Mouse (Mus musculus) CH12.LX (cell line): ENCODE measurements at regions not wholly inside any gene's neighbourhood (a gene's known extent, or its start where the extent isn't known, plus 50 kb on each side); places are given as distances from the start of the nearest gene placed in this dataset.

Source experiments
- DNase-seq: peaks from one replicate; pipeline ENCODE4 v3.0.0-alpha.2; 2013; ENCODE audit errors: extremely low read depth
- H3K27ac ChIP-seq: 2 replicates; pipeline ENCODE4 v1.5.1; 2012; ENCODE audit warnings: low read depth, mild to moderate bottlenecking, control low read depth, moderate library complexity; ENCODE audit not compliant: insufficient read depth
- H3K27me3 ChIP-seq: replicated peaks from 2 replicates; pipeline ENCODE3; 2012; ENCODE audit warnings: inconsistent platforms
- H3K36me3 ChIP-seq, 2 experiments: replicated peaks in 1 of 2; 2 replicates each; pipeline versions ENCODE3 to v1.6.1; 2012; ENCODE audit warnings: inconsistent platforms in 1 of 2, low read length in 1 of 2, mild to moderate bottlenecking in 1 of 2, mixed read lengths in 1 of 2, moderate library complexity in 1 of 2; ENCODE audit not compliant: control insufficient read depth in 1 of 2, insufficient read depth in 1 of 2
- H3K4me1 ChIP-seq, 2 experiments: 2 replicates each; pipeline ENCODE4 v1.6.1; 2012; ENCODE audit warnings: inconsistent platforms in 1 of 2, moderate library complexity in 1 of 2; ENCODE audit not compliant: insufficient read depth in 2 of 2, control insufficient read depth in 1 of 2
- H3K4me2 ChIP-seq: 2 replicates; pipeline ENCODE4 v1.6.1; 2012; ENCODE audit warnings: low read depth, mild to moderate bottlenecking, control low read depth; ENCODE audit not compliant: poor library complexity, insufficient read depth, severe bottlenecking
- H3K4me3 ChIP-seq, 3 experiments: fragments of 150-350 bp in 1 of 3; sonication (generic) in 1 of 3; replicated peaks in 1 of 3; 2 replicates each; pipeline versions ENCODE3 to v1.5.1; 2011 to 2012; ENCODE audit warnings: low read depth in 2 of 3, low read length in 2 of 3, mild to moderate bottlenecking in 2 of 3, moderate library complexity in 2 of 3, control low read depth in 1 of 3, improper control_type of control experiment in 1 of 3, inconsistent platforms in 1 of 3, mixed read lengths in 1 of 3; ENCODE audit not compliant: poor library complexity in 1 of 3
- H3K79me2 ChIP-seq: replicated peaks from 2 replicates; pipeline ENCODE4 v1.6.1; 2012; ENCODE audit warnings: mild to moderate bottlenecking, moderate library complexity; ENCODE audit not compliant: control insufficient read depth, poor library complexity, insufficient read depth, severe bottlenecking; ENCODE audit errors: extremely low read depth
- H3K9ac ChIP-seq: 2 replicates; pipeline ENCODE4 v1.6.1; 2012; ENCODE audit warnings: low read depth, mild to moderate bottlenecking, control low read depth, moderate library complexity; ENCODE audit not compliant: insufficient read depth
- H3K9me3 ChIP-seq: replicated peaks from 2 replicates; pipeline ENCODE3; 2012; ENCODE audit warnings: low read length, inconsistent platforms, mixed read lengths
- CTCF ChIP-seq, 2 experiments: IDR thresholded peaks in 1 of 2; conservative IDR thresholded peaks in 1 of 2; 2 replicates each; pipeline ENCODE4 v1.5.1; 2011 to 2012; ENCODE audit warnings: low read depth in 2 of 2, low read length in 2 of 2, improper control_type of control experiment in 1 of 2, inconsistent platforms in 1 of 2, mild to moderate bottlenecking in 1 of 2, moderate library complexity in 1 of 2
- ELF1 ChIP-seq: IDR thresholded peaks from 2 replicates; pipeline ENCODE4 v1.6.1; 2014; ENCODE audit warnings: low read depth, mild to moderate bottlenecking, inconsistent platforms, low read length, improper control_type of control experiment
- EP300 ChIP-seq: IDR thresholded peaks from 2 replicates; pipeline ENCODE4 v1.6.1; 2011; ENCODE audit warnings: low read length, improper control_type of control experiment
- MAFK ChIP-seq: IDR thresholded peaks from 2 replicates; pipeline ENCODE4 v1.6.1; 2011; ENCODE audit warnings: low read length, improper control_type of control experiment; ENCODE audit not compliant: insufficient replicate concordance
- MAX ChIP-seq: IDR thresholded peaks from 2 replicates; pipeline ENCODE4 v1.6.1; 2011; ENCODE audit warnings: low read length, improper control_type of control experiment
- MAZ ChIP-seq: IDR thresholded peaks from 2 replicates; pipeline ENCODE4 v1.6.1; 2012; ENCODE audit warnings: low read depth, mild to moderate bottlenecking, inconsistent platforms, low read length, improper control_type of control experiment, moderate library complexity
- MYC ChIP-seq: IDR thresholded peaks from 2 replicates; pipeline ENCODE4 v1.6.1; 2011; ENCODE audit warnings: low read depth, mild to moderate bottlenecking, improper control_type of control experiment, low read length
- PAX5 ChIP-seq: IDR thresholded peaks from 2 replicates; pipeline ENCODE4 v1.6.1; 2012; ENCODE audit warnings: low read length, inconsistent platforms, mixed read lengths
- TBP ChIP-seq: conservative IDR thresholded peaks from 2 replicates; pipeline ENCODE4 v1.6.1; 2011; ENCODE audit warnings: low read depth, low read length, improper control_type of control experiment
- TCF12 ChIP-seq: IDR thresholded peaks from 2 replicates; pipeline ENCODE4 v1.6.1; 2014; ENCODE audit warnings: low read depth, mild to moderate bottlenecking, inconsistent platforms, low read length, improper control_type of control experiment
- USF1 ChIP-seq: IDR thresholded peaks from 2 replicates; pipeline ENCODE4 v1.6.1; 2014; ENCODE audit warnings: low read depth, mild to moderate bottlenecking, inconsistent platforms, low read length, improper control_type of control experiment
- USF2 ChIP-seq: conservative IDR thresholded peaks from 2 replicates; pipeline ENCODE4 v1.6.1; 2011; ENCODE audit warnings: low read depth, low read length, improper control_type of control experiment
- ZKSCAN1 ChIP-seq: IDR thresholded peaks from 2 replicates; pipeline ENCODE4 v1.6.1; 2012; ENCODE audit warnings: low read depth, inconsistent platforms, low read length, improper control_type of control experiment, borderline replicate concordance
- dilution Hi-C: fragments of 300-500 bp; cut with MboI; formaldehyde crosslinking; loops from 2 replicates; pipeline ENCODE4 v1.14.3; 2020; ENCODE audit warnings: low sequenced_read_pairs; ENCODE audit not compliant: extremely low pct_unique_long_range_greater_than_20kb, extremely low pct_ligation_motif_present
- in situ Hi-C: fragments of 300-500 bp; cut with MboI; formaldehyde crosslinking; loops from 3 replicates; pipeline ENCODE4 v1.14.3; 2019; ENCODE audit warnings: low sequenced_read_pairs, low pct_ligation_motif_present, low pct_unique_long_range_greater_than_20kb, mixed read lengths

- H3K27ac ChIP-seq: no peak overlapping the region
- TF ChIP-seq USF1: no peak
- peak; percentile 65 for TF ChIP-seq MAFK
- dilution Hi-C loops: no loop called here
Observed at GRCm38 (mm10) chr1:154094357-154094756, 106.6 kb upstream of the Zfp648 start.

GRCm38 (mm10) chr1:154096113-154096512 is 104.9 kb upstream of the Zfp648 start:
- Histone ChIP-seq H3K79me2 (no peaks in the 10 kb centered on the region), H3K4me3 (peak overlapping the region in 2 of 3 experiments; percentile 22 to 28), H3K9me3 (no peaks in the 10 kb centered on the region), H3K4me2 (peak overlapping the region; percentile 26), H3K4me1 (peaks cover 4 to 46% of the 10 kb centered on the region in 2 experiments), H3K27me3 (no peaks in the 10 kb centered on the region), H3K36me3 (no peaks in the 10 kb centered on the region), H3K27ac (no peak overlapping the region), H3K9ac (no peak overlapping the region)
- no peak for DNase-seq
- dilution Hi-C loops: no loop called here
- TF ChIP-seq MAZ: no peak
- TF ChIP-seq TCF12: 0 out of 2 replicates have a peak, but pooled peaks have one; percentile 5
- peak; percentile 54; the same call in 1 of the 2 replicates for TF ChIP-seq ELF1
- TF ChIP-seq MYC: no peak
- 0 out of 2 replicates have a peak, but pooled peaks have one; percentile 9 for TF ChIP-seq EP300
- in situ Hi-C loops: no loop called here

More at GRCm38 (mm10) chr1:154094357-154094756, 106.6 kb upstream of the Zfp648 start:
- Histone ChIP-seq H3K36me3 (no peaks in the 10 kb centered on the region), H3K9ac (no peak overlapping the region), H3K4me3 (no peak overlapping the region), H3K79me2 (no peaks in the 10 kb centered on the region), H3K9me3 (no peaks in the 10 kb centered on the region), H3K4me1 (peaks cover 4 to 41% of the 10 kb centered on the region in 2 experiments), H3K4me2 (no peak overlapping the region), H3K27me3 (no peaks in the 10 kb centered on the region)
- in situ Hi-C loops: no loop called here
- no peak for DNase-seq

- Histone ChIP-seq H3K9ac (no peak overlapping the region), H3K27me3 (no peaks in the 10 kb centered on the region), H3K27ac (no peak overlapping the region), H3K4me3 (no peak overlapping the region), H3K9me3 (no peaks in the 10 kb centered on the region), H3K36me3 (no peaks in the 10 kb centered on the region), H3K79me2 (no peaks in the 10 kb centered on the region), H3K4me2 (no peak overlapping the region), H3K4me1 (peaks cover 10 to 54% of the 10 kb centered on the region in 2 experiments)
- dilution Hi-C loops (no loop called here), in situ Hi-C loops (no loop called here)
- TF ChIP-seq USF2 (no peak), CTCF (conservative IDR thresholded peaks at IDR 0.05 in 1 of 2, IDR thresholded peaks at IDR 0.05 in 1 of 2; ENCODE audit: low read depth in 2 of 2, low read length in 2 of 2) (no peak), ZKSCAN1 (no peak), PAX5 (no peak), TBP (no peak), TCF12 (no peak), MAFK (no peak), MAX (no peak)
- DNase-seq: no peak
Observed at GRCm38 (mm10) chr1:154096911-154097310, 104.1 kb upstream of the Zfp648 start.
